Mouse (Mus musculus): Measurements from ENCODE around the gene Csdc2. TPM values are rescaled to one million over a fixed set of nuclear protein-coding genes. Genes with fewer than 3 reads are reported as not detected.
"Not testable (repeated sequence)": the region's sequence is repeated elsewhere in the genome, so short reads cannot be mapped to it uniquely, and the experiment has no call there.

The Csdc2 gene
- total RNA-seq, 1 experiment from 2014 or later = not detected

DNA sequence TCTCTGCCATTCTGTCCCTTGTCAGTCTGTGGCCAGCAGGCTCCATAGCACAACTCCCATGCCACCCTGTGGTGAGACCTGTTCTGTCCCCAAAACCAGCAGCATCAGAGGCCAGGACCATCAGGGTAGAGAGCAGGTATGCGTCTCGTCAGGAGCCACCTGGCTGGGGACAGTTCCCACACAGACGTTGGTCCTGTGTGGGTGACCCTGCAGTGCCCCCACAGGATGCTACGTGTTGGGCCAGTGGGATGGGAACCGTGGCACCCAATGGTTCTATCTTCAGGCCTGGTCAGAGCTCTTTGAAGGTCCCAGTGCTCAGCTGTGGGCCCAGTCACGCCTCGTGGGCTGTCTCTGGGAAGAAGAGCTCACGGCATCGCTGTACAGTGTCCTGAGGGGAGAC lies 14.6 kb downstream of the Csdc2 start:
- ATAC-seq (replicated peaks; ENCODE audit: low read depth, poor library complexity, severe bottlenecking) = no peak

DNA sequence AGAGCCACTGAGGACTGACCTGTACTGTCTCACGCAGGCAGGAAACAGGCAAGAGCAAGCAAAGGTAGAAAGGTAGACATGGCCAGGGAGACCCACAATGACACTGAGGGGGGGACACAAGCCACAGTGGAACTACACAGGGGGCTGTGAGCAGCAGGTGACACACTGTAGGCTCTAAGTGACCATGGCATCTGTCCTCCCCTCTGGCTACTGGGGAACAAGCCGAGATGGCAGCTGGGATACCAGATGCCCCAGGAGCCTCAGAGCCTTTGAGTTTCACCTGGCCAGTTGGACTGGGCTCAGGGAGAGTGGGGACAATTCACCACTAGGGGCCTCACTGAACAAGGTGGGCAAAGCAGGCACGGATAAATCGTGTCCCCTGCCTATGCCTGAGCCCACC lies 15.8 kb downstream of the Csdc2 start:
- no peak for ATAC-seq (replicated peaks; ENCODE audit: low read depth, poor library complexity, severe bottlenecking)

DNA sequence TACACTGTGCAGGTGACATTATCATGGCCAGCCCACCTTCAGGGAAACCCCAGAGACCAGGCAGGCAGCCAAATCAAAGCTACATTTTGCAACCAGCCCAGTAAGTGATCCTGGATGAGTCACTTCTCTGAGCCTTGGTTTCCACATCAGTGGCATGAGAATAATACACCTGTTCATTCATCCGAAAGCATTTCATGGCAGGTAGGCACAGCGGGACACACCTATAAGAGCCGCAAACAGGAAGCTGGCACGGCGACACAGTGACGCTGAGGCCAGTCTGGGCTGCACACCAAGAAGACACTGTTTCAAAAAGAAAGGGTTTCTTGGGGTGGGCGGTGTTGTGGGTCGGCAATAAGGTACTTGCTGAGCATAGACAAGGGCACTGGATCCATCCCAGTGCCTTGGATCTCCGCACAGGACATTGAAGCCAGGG lies 17.6 kb downstream of the Csdc2 start:
- no peak for ATAC-seq (replicated peaks; ENCODE audit: low read depth, poor library complexity, severe bottlenecking)

DNA sequence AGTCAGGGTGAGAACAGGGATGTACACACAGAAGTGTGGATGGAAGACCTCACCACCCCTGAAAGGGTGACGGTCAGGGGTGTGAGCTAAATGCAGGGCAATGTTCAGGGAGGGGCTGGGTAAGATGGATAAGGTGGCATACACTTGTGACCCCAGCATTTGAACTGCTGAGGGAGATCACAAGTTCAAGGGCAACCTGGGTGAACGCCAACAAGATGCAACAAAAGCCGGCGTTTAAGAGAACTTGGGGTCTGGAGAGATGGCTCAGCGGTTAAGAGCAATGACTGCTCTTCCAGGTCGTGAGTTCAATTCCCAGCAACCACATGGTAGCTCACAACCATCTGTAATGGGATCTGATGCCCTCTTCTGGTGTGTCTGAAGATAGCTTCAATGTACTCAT lies 18.2 kb downstream of the Csdc2 start:
- no peak for ATAC-seq (replicated peaks; ENCODE audit: low read depth, poor library complexity, severe bottlenecking)

DNA sequence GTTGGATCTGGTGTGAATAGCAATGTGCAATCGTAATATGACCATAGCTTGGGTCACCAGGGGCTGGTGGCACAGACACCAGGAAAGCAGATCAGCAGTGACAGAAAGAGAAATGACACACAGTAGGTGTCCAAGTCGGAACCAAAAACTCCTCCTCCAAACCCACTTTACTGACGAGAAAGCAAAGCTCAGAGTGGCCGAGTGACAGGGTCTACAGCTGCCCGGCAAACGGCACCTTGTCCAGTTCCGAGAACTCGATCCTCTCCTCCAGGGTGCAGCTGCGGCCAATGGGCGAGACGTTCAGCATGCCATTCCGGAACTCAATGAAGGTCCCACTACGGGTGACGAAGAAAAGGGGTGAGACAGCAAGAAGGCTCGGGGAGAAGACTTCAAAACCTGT lies 18.9 kb downstream of the Csdc2 start:
- ATAC-seq (replicated peaks; ENCODE audit: low read depth, poor library complexity, severe bottlenecking) = no peak

DNA sequence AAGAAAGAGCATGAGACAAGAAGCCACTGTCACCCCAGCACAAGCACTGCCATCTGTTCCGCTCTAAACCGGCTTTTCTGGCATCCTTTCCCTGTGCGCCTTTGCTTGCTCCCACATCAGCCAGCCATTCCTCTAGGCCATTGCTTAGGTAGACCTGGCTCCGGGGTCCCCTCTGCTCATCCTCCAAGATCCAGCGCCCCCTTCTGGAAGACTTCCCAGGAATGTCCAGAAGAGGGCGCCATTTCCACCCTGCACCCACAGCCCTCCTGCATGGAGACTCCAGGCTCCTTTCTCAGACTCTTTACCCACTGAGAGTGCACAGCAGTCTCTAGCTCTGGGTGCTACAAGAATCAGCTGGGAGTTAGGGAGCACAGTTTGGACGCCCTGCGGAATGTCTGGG lies 19.9 kb downstream of the Csdc2 start:
- peak; percentile 40 for ATAC-seq (replicated peaks; ENCODE audit: low read depth, poor library complexity, severe bottlenecking)

DNA sequence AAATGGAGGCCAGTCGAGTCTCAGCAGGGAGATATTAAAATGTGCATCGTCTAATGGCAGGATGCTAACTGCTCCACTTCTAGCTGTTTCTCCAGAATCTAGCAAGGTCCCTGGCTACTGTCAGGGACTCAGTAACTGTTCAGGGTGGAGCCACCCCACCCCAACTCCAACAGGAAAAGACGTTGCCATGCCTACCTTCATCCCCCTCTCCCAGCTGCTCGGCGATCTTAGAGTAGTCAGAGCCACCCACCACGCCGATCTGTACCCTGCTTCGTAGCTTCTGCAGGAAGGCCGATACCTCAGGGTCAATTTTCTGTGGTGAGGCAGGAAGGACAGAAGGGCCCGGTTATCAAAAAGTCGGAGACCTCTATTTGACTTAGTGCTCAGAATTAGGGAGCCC lies 21.0 kb downstream of the Csdc2 start:
- ATAC-seq (replicated peaks; ENCODE audit: low read depth, poor library complexity, severe bottlenecking) = no peak

DNA sequence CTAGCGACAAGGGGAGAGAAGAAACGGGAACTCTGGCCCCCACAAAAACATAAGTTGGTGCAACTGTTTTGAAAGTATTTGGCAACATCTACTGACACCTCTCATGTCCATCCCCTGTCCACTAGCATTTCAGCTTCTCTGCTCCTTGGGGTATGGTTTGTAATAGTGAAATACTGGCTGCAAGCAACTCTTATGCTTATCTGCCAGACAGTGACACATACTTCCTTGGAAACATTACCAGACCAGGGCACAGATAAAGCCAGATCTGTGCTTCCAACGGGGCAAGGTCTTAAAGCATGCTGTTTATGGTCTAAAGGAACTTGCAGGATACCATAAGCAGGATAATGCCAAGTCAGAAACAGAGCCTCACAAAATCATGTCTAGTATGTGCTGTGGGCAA lies 22.3 kb downstream of the Csdc2 start:
- no peak for ATAC-seq (replicated peaks; ENCODE audit: low read depth, poor library complexity, severe bottlenecking)

DNA sequence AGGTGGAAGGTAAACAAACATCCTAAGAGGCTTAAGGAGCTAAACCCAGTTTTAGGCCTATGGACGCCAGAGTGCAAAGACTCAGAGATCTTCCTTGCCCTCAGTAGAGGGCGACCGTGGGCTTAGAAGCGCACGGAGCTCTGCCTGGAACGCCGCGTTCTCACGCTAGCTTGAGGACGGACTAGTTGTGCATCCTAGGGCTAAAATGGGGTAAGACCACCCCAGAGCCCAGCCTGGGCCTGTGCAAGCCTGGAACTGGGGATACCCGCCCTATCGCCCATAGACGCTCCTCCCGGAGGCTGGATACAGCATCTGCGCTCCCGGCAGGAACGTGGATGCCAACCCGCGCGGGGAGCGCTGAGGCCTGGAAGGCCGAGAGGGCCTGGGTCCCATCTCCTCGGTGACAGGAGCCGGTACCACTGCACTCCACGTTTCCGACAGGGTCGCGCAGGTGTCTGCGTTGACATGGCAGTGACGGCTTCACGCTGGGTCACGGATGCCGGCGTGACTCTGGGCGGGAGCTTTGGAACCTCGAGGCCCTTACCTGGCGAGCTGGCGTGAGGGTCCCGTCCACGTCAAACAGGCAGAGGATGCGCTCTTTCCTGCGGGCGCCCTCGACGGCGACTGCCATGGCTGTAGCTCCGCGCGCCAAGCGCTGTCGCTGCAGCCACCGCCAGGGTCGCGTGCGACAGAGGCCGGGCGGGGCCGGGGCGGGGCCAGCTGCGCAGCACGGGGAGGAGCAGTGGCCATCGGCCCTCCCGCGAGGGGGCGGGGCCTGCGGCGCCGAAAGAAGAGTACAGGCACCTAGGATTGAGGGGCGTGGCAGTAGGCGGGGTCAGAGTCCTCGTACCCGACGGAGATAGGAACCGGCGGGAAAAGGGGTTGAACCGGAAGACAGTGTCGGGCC lies 23.9 kb downstream of the Csdc2 start, which contains the start of gene Pmm1:
Gene Pmm1, minus strand, starts transcription at position 760 of the 907 bp plus-strand sequence.
- ATAC-seq (replicated peaks; ENCODE audit: low read depth, poor library complexity, severe bottlenecking) = peak; percentile 92

DNA sequence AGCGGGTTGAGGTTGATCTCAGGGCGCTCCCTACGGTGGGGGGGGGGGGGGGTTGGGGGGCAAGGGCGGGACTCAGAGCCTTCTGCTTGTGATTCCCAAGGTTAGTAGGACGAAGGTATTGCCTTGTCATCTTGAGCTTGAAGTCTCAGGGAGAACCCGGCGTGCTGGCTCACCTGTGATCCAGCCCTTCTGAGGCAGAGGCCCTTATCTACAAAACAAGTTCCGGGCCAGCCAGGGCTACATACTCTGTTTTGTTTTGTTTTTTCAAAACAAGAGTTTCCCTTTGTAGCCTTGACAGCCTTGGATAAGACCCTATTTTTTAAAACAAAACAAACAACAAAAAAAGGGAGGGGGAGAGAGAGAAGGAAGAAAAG lies 24.5 kb downstream of the Csdc2 start:
- no peak for ATAC-seq (replicated peaks; ENCODE audit: low read depth, poor library complexity, severe bottlenecking)

DNA sequence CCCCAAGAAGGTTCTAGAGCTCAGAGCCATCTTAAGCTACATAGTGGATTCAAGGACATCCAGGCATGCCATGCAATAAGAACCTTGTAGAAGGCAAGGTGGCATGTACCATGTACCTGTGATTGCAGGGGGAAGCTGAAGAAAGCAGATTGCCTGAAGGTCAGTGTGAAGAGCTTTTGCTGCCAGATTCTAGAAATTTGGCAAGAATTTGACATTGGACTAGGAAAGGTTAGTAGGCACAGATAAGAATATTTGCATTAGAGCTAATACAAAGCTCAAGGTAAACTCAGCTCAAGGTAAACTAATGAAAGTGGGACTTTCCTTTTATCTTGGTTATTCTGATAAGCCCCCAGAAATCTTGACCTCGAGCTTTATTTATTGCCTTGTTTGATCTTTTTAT lies 27.7 kb downstream of the Csdc2 start:
- ATAC-seq (replicated peaks; ENCODE audit: low read depth, poor library complexity, severe bottlenecking) = no peak

DNA sequence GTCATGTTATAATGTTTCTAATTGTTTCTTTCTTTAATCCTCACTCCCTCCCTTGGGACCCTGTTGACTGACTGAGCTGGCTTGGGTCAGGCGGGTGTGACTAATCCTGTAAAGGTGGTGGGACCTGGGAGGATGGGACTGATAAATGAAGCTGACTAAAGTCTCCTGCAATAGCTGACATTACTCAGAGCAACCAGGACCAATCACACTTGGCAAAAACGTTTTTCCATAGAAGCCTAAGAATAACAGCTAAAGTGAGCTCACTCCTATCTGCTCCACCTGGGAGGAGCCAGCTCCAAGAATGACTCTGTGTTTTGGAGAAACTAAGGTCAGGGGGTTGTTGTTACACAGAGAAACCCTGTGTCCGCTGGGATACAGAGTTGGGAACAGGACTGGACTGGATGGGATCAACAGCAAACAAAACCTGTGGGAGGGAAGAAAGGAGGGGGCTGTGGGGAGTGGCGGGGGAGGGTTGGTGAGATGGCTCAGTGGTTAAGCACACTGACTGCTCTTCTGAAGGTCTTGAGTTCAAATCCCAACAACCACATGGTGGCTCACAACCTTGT lies 28.5 kb downstream of the Csdc2 start:
- ATAC-seq (replicated peaks; ENCODE audit: low read depth, poor library complexity, severe bottlenecking) = no peak

DNA sequence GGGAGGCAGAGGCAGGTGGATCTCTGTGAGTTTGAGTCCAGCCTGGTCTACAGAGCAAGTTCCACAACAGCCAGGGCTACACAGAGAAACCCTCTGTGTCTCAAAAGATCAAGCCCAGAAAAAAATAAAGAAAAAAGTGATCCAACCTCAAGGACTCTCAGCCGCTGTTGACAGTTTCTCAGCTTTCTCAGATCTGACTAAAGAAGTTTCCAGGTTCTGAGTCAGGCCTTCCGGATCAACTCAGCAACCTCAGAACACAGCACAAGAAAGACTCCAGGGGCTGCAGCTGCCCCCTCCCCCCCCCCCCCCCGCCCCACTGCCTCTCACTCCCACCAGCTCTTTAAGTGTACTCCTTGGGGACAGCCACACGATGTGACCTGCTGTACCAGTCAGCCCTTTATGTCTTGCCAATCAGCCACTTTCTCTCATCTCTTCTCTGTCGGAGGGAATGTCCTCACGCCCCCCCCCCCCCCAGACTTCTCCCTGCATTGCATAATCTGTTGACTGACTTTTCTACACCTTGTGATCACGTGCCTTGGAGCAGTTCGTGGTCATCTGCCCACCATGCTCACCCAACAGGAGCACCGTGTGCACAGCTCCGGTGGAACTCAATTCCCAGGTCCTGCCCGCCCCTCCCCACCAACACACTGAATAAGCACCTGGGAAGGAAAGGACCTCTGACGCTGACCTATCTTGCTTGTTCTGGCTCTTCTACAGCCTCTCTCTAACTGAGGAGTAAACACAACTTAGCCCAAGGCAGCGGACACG lies 29.7 kb downstream of the Csdc2 start:
- ATAC-seq (replicated peaks; ENCODE audit: low read depth, poor library complexity, severe bottlenecking) = no peak

DNA sequence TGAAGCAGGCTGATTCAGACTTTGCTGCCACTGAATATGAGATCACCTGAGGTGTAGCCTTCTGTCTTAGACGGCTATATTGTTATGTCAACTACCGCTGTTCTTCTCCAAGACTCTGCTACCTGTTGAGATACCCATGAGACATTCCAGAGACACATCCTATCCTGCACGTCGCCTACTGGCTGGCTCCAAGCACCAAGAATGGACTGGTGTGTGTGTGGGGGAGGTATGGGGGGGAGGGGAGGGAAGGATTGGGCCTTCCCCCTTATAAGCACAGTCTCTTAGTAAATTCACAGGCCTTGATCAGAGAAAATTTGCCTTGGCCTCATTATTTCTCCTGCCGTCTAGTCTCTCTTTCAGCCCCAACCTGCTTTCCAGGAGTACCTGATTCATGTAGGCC lies 31.3 kb downstream of the Csdc2 start:
- no peak for ATAC-seq (replicated peaks; ENCODE audit: low read depth, poor library complexity, severe bottlenecking)

DNA sequence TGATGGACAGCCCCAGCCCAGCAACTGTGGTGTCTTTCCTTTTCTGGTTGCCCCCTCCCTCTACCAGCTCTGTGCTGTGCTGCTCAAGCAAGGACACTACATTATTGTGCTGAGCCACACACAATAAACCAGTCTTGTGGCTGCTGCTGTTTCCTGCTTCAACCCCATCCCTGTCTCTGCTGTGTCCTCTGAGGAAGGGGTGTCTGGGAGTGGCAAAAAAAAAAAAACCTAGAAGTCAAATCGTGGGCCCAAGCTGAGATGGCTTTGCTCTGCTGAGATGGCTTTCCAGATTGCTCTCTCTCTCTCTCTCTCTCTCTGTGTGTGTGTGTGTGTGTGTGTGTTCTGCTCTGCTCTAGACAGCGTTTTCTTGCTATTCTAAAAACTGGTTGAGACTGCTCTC lies 31.9 kb downstream of the Csdc2 start:
- 0 out of 2 replicates have a peak, but pooled peaks have one; percentile 29 for ATAC-seq (replicated peaks; ENCODE audit: low read depth, poor library complexity, severe bottlenecking)

DNA sequence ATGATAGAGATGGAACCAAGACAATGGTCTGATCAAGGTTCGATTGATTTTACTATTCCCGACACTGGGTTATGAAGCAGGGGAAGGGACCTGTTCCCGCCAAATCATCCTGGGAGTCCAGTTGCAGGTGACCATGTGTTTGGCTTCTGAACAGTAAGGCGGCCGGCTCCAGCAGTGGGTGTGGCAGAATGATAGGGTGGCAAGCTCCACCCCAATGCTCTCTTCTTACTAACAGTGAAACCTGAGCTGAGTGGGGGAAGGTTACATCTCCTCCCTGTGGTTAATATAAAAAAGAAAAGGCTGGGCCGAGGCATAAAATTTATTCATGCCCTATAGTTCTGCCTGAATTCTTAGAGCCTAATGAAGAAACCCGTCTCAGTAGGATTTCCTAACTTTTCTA lies 32.6 kb downstream of the Csdc2 start:
- no peak for ATAC-seq (replicated peaks; ENCODE audit: low read depth, poor library complexity, severe bottlenecking)

DNA sequence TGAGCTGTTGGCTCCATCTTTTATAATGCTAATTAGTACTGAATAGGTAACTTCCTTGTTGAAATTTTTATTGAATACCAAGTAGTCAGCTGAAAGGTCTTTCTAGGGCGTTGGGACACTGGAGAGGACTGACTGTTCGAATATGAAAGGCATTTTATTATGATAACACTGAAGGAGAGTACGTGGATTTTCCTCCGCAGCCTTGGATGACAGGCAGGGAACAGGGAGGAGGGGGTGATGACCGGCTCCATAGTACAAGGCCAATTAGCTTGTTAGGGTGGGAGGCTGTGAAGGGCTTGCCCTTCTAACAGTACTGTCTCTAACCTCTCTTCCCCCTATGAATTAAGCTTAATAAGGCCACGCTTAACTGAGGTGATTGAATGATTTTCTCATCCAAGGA lies 33.1 kb downstream of the Csdc2 start:
- ATAC-seq (replicated peaks; ENCODE audit: low read depth, poor library complexity, severe bottlenecking) = not testable (repeated sequence)

DNA sequence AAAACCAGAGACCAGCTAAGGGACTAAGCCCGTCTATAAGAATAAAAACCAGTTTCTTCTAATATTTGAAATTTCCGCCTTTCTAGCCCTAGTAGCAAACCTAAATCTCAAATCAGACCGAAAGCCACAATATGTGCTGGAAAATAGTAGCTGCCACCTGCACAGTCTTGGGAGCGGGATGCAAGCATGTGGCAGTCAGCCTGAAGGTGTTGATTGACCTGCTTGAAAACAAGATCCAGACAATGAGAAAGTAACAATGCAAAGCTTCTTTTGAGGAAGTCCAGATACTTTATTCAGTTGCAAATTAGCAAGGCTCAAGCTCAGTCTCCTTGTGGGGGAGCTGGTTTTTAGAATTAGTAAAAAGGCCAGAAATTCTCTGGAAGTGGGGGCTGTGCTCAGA lies 33.9 kb downstream of the Csdc2 start:
- not testable (repeated sequence) for ATAC-seq (replicated peaks; ENCODE audit: low read depth, poor library complexity, severe bottlenecking)

DNA sequence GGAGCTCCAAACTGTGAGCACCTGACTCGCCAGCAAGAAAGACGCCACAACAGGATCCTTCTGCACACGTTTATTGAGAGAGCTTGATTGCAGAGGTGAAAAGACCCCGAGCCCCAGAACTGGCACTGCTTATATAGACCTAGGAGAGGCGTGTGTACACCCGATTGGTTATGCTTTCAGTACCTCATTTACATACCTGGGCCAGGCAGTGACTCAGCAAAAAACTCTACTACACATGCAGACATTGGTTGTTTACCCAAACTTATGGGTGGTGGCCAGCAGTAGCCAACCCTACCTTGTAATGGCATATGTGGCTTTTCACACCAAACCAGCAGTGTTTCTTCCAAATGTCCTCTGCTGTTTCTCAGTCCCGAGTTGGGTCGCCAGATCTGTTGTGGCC lies 38.6 kb downstream of the Csdc2 start:
- not testable (repeated sequence) for ATAC-seq (replicated peaks; ENCODE audit: low read depth, poor library complexity, severe bottlenecking)

DNA sequence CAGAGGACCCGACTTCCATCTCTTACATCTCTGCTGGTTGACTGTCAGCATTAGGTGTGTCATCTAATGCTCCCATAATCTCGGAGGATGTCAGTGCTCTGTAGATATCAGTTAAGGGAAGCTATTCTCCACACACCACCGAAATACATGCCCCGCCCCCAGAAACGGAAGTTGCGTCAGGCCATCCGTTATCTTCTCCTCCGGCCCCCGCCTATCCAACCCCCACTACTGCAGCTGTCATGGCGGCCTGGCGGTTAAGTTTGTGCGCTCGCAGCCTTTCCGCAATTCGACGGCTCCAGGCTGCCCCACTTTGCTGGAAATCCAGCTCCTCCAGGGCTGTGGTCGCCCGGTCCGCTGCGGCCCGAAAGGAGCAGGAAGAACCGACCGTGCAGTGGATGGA lies 43.8 kb downstream of the Csdc2 start, which contains the start of gene 1700029P11Rik:
Gene 1700029P11Rik, plus strand, starts transcription at position 220 of the 400 bp plus-strand sequence.
- ATAC-seq (replicated peaks; ENCODE audit: low read depth, poor library complexity, severe bottlenecking) = no peak

DNA sequence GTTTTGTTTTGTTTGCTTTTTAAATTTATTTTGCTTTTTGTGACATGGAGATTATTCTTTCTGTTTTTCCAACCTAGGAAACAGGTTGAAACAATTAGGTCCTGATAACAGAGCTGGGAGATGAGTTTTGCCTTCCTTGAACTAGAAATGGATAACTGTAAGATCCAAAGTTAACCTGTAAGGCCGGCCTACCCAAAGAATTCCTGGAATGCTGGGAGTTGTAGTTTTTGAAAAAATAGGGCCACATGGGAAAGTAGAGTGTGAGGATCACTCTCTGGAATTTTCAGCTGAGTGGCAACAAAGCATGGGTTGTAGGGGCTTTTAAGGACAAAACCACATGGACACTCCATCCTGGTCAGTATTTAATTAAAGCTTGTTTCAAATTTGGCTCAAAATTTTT lies 45.6 kb downstream of the Csdc2 start:
- no peak for ATAC-seq (replicated peaks; ENCODE audit: low read depth, poor library complexity, severe bottlenecking)
